42 mouse cellular contexts compared by ENCODE assay signal in the genomic region with DNA sequence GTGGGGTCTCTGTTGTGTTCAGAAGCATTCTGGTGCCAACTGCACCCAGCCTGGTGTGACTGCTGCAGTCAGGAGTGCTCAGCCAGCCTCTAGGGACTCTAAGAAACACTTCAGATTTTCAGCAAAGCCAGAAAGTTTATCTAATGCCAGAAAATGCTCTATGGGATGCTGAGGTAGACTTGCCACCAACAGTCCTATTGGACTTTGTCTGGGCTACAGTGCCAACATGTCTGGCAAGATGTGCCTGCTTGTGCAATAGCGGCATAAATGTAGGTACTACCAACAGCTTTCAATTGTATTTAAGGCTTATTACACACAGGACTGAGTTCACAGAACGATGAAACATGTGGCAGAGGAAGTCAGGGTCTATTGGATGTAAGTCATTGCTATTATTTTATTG. TPM values are rescaled to one million over a fixed set of nuclear protein-coding genes. Genes with fewer than 3 reads are reported as not detected.
"Had no signal": no experiment of that assay in that cellular context is flagged by ENCODE, and none has a peak within 500 bp of the region (broad histone marks: within the 10 kb centered on the region; RNA-seq: fewer than 3 reads in every experiment).

No protein-coding gene starts in this region.

- H3K4me2 ChIP-seq: heart, embryonic 11.5 days; heart, embryonic 12.5 days; heart, embryonic 13.5 days; heart, embryonic 15.5 days; hindbrain, embryonic 12.5 days; hindbrain, embryonic 13.5 days; hindbrain, embryonic 14.5 days; hindbrain, embryonic 15.5 days; intestine, embryonic 15.5 days; kidney, embryonic 15.5 days had no signal

- H3K27ac ChIP-seq: heart, embryonic 10.5 days; heart, embryonic 13.5 days; heart, embryonic 15.5 days; hindbrain, embryonic 10.5 days; hindbrain, embryonic 12.5 days; hindbrain, embryonic 13.5 days; hindbrain, embryonic 14.5 days; hindbrain, embryonic 15.5 days; hindbrain, postnatal 0 days; intestine, embryonic 15.5 days; kidney, embryonic 15.5 days; kidney, postnatal 0 days; layer of hippocampus, adult 2 months had no signal

- H3K9me3 ChIP-seq: heart, embryonic 10.5 days; heart, embryonic 13.5 days; heart, embryonic 15.5 days; hindbrain, embryonic 15.5 days; intestine, embryonic 15.5 days; kidney, embryonic 15.5 days had no signal

- H3K36me3 ChIP-seq: heart, embryonic 10.5 days; heart, embryonic 12.5 days; heart, embryonic 13.5 days; heart, embryonic 15.5 days; hindbrain, embryonic 10.5 days; hindbrain, embryonic 12.5 days; hindbrain, embryonic 13.5 days; hindbrain, embryonic 15.5 days; intestine, embryonic 15.5 days; kidney, embryonic 15.5 days had no signal

- ATAC-seq: hindbrain, embryonic 16.5 days; hindbrain, postnatal 0 days; inflammation-experienced regulatory T-cells, adult 6 months; intestine, embryonic 15.5 days; intestine, embryonic 16.5 days; intestine, postnatal 0 days had no signal

- H3K4me3 ChIP-seq: heart, embryonic 10.5 days; heart, embryonic 12.5 days; heart, embryonic 13.5 days; heart, embryonic 15.5 days; hindbrain, embryonic 10.5 days; hindbrain, embryonic 12.5 days; hindbrain, embryonic 13.5 days; hindbrain, embryonic 15.5 days; intestine, embryonic 15.5 days; kidney, embryonic 15.5 days; layer of hippocampus, adult 2 months had no signal

- H3K9ac ChIP-seq: heart, embryonic 12.5 days; heart, embryonic 13.5 days; heart, embryonic 15.5 days; hindbrain, embryonic 12.5 days; hindbrain, embryonic 13.5 days; hindbrain, embryonic 14.5 days; hindbrain, embryonic 15.5 days; intestine, embryonic 15.5 days; kidney, embryonic 15.5 days had no signal

- H3K27me3 ChIP-seq: heart, embryonic 12.5 days; heart, embryonic 13.5 days; heart, embryonic 15.5 days; hindbrain, embryonic 12.5 days; hindbrain, embryonic 13.5 days; hindbrain, embryonic 15.5 days; intestine, embryonic 15.5 days; kidney, embryonic 15.5 days had no signal

- H3K4me1 ChIP-seq: heart, embryonic 10.5 days; heart, embryonic 12.5 days; heart, embryonic 13.5 days; heart, embryonic 15.5 days; hindbrain, embryonic 10.5 days; hindbrain, embryonic 12.5 days; hindbrain, embryonic 13.5 days; hindbrain, embryonic 15.5 days; intestine, embryonic 15.5 days; kidney, embryonic 15.5 days had no signal

- DNase-seq: heart, postnatal 10 days; heart, postnatal 14 days; heart, postnatal 36 days; heart, postnatal 4 days; kidney, adult 11 months; kidney, adult 18-20 months; kidney, adult 2 months; kidney, adult 8-10 months; kidney, adult 9 months; kidney, postnatal 10 days; kidney, postnatal 14 days; kidney, postnatal 25 days; kidney, postnatal 36 days; kidney, postnatal 4 days; layer of hippocampus, adult 9-11 months; layer of hippocampus, postnatal 36 days had no signal

RNA-seq across cellular contexts. Expression of a gene that starts 57.7 kb away (rescaled TPM):
- total RNA-seq: heart, postnatal 25 days; hematopoietic stem cell, adult 5-6 weeks had no signal
- polyA plus RNA-seq: heart, embryonic 10.5 days; heart, embryonic 11.5 days; heart, embryonic 12.5 days; heart, embryonic 13.5 days; heart, embryonic 14.5 days; heart, embryonic 15.5 days; heart, embryonic 16.5 days; hindbrain, embryonic 10.5 days; hindbrain, embryonic 11.5 days; hindbrain, embryonic 12.5 days; hindbrain, embryonic 13.5 days; hindbrain, embryonic 14.5 days; hindbrain, embryonic 15.5 days; hindbrain, embryonic 16.5 days; hindbrain, postnatal 0 days; inflammation-experienced regulatory T-cells, adult 6 months; intestine, embryonic 16.5 days; intestine, postnatal 0 days; kidney, embryonic 14.5 days; kidney, embryonic 15.5 days; kidney, embryonic 16.5 days; kidney, postnatal 0 days had no signal
